Mouse (Mus musculus) 416B (cell line): ENCODE data around the gene Pik3ip1.

Source experiments
- DNase-seq: peaks from one replicate; pipeline ENCODE4 v3.0.0; 2011; ENCODE audit warnings: low read depth

The Pik3ip1 gene

DNA sequence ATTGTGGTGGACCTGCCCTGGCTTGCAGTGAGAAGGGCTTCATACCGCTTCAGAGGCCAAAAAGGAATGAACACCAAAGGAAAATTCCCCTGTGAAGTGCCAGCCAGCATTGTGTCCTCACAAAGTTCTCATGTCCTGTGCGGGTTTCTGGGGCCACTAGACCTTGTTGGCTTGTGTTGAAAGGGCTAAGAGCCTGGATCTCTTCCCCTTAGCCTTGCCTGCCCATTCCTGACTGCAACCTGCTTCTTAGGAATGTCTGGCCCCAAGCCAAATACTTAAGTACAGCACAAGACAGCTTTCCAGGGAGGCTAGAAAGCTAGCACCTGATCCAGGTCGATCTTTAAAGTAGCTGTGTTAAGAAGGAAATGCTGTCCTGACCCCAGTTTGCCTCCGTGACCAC lies 27.4 kb upstream of the Pik3ip1 start:
- no peak for DNase-seq

DNA sequence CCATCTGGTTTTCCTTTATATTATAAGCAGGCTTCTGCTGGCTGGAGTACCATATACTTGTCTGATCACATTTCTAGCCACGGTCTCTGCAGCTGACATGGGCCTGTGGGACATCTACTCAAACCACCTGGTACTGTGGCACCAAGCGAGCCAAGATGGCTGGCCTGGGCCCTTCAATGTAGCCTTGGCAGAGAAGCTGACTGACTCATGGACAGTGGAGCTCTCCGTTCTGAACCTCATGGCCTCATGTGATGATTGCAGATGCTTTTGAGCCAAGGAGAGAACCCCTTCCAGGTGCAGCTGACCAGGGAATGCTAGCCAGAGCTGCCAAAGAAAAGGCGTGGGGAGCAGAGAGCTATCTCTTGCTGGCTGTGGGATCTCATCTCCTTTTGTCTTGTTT lies 24.4 kb upstream of the Pik3ip1 start:
- DNase-seq = no peak

DNA sequence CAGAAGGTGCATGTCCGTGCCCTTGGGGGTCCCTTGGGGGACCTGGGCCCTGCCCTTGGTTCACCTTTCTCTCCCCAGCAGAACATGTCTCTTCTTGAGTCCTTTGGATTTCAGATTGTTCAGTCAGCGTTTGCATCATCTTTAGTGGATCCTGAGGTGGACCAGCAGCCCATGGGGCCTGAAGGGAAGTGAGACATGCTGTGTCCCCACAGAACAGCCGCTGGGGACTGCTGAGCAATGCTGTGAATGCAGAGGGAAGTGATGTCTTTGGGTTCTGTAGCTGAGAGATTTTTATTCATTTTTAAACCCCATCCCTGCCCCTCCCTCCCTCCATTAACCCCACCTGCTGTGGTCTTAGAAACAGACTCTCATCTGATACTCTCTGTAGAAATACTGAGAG lies 22.3 kb upstream of the Pik3ip1 start:
- DNase-seq = peak; percentile 35

DNA sequence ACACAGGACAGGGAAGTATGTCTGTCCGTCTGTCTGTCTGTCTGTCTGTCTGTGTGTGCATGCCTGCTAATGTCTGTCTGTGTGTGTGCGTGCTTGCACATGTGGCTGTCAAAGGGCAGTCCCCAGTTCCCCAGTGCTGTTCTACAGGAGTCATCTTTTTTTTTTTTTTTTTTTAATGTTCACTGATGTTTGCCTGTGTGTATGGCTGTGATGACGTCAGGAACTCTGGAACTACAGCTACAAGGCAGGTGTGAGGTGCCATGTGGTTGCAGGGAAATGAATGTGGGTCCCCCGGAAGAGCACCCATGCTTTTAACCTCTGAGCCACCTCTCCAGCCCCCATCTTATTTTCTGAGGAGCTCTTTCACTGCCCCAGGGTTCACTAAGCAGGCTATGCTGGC lies 20.3 kb upstream of the Pik3ip1 start:
- DNase-seq = no peak

DNA sequence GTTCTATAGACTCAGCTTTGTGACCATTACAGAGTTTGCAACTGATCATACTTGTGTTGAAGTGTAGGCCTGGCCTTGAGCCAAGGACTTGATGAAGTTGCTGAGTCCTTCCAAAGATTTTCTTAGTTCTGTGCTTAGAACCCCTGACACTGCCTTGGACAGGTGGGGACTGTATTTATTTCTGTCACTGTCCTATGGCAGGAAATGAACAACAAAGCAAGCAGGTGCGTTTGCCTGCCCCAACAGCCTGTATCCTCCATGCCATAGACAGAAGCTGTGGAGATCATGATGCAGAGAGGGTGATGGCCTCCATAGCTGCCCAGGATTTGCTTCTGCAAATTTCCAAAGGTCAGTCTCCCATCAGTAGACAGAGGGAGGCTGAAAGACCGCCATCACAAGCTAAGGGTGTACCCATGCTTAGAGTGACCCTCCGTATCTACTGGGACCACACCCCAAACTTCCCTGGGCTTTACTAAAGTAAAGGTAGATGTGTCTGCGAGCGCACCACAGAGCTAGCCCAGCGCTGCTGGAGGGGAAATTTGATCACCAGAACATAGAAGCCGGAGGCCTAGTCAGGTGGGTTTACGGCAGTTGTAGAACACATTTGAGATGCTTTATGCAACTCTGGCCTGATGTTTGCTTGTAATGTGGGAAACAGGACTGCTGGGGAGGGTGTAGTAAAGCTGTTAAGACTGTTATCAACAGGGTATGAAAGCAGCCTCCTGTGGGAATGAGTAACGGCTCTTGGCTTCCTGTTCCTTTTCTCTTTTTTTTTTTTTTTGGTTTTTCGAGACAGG lies 19.2 kb upstream of the Pik3ip1 start:
- DNase-seq = peak; percentile 90

DNA sequence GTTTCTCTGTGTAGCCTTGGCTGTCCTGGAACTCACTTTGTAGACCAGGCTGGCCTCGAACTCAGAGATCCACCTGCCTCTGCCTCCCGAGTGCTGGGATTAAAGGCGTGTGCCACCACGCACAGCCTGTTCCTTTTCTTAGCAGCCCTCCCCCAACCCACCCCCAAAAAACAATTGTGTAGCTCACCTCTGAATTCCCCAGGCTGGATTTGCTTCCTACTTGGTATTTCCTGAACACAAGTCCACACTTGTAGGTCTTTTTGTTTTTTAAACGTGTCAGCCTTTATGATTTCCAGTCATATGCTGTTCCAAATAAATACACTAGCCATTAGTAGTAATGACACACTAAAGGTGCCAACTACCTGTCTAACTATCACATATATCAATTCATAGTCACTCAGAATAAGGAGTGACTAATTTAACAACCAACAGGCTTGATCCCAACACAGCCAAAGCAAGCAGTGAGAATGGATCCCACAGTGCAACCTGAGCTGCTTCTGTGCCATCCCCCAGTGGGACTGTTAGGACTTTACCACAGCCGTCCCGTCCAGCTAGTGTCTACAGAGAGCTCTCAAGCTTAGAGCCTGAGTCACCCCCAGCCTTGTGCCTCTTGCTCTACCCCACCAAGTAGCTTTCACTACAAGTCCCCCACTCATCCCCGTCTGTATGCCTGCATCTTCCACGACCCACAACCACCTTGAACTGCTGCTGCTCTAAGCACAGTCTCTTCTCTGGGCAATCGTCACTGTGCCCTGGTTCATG lies 18.4 kb upstream of the Pik3ip1 start:
- peak; percentile 63 for DNase-seq

DNA sequence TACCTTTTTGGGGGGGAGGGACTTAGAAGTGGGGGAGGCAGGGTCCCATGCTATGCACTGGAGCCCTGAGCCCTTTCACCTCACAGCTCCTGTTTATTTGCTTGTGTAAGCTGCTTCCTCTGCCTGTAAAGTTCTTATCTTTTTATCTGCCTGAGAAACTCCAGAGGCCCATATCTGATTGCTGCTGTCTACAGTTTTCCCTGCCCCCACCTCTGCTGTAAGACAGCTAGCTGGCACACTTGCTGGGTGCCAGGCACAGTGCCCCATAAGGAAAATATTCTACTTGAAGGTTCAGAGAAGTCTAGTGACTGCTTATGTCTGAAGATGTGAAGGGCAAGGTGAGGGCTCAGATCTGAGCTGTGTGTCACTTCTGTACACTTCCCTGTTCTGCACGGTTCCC lies 16.9 kb upstream of the Pik3ip1 start:
- peak; percentile 65 for DNase-seq

DNA sequence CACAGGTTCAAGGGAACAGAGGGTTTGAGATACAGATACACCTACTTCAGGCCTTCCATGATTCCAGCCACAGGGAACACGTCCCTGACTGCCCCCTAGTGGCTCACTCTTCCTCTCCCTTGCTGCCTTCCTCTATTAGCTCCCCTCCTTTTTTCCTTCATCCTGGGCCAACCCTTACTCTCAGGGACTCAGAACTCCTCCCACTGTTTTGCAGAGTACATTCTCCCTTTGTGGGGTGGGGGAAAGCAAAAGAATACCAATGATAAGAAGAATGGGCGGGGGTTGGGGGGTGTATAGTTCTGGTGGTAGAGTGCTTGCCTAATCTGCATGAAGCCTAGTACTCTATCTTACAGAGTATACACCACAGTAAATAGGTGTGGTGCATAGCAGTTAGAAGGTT lies 16.1 kb upstream of the Pik3ip1 start:
- peak; percentile 69 for DNase-seq

DNA sequence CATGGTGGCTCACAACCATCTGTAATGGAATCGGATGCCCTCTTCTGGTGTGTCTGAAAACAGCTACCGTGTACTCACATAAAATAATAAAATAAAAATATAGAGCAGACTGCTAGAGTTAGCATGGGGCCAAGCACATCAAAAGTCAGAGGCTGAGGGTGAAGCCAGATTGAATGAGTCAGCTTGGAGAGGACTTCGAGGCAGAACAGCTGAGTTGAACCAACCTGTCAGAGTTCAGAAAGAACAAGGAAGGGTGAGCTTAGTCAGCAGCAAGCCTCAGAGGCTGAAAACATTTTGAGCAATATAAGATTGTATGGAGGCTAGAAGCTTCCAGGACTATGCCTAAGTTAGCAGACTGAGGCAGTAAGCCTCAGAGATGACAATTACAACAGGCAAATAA lies 11.9 kb upstream of the Pik3ip1 start:
- DNase-seq = peak; percentile 54

DNA sequence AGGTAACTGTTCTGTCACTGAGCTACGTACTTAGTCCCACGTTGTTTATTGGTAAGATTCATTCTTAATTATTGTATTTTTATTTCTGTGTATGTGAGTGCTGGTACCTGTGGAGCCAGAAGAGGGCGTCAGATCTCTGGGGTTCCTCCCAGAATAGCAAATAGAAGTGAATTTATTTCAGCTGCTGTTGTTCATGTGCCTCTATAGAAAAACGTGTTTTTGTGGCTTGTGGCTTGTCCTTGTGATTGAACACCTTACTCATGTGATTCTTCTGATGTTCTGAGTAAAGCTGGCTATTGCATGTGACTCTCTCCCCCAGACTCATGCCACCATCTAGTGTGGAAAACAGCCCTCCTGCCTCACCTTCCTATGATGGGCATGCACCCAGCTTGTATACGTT lies 1.9 kb upstream of the Pik3ip1 start:
- DNase-seq = peak; percentile 70

DNA sequence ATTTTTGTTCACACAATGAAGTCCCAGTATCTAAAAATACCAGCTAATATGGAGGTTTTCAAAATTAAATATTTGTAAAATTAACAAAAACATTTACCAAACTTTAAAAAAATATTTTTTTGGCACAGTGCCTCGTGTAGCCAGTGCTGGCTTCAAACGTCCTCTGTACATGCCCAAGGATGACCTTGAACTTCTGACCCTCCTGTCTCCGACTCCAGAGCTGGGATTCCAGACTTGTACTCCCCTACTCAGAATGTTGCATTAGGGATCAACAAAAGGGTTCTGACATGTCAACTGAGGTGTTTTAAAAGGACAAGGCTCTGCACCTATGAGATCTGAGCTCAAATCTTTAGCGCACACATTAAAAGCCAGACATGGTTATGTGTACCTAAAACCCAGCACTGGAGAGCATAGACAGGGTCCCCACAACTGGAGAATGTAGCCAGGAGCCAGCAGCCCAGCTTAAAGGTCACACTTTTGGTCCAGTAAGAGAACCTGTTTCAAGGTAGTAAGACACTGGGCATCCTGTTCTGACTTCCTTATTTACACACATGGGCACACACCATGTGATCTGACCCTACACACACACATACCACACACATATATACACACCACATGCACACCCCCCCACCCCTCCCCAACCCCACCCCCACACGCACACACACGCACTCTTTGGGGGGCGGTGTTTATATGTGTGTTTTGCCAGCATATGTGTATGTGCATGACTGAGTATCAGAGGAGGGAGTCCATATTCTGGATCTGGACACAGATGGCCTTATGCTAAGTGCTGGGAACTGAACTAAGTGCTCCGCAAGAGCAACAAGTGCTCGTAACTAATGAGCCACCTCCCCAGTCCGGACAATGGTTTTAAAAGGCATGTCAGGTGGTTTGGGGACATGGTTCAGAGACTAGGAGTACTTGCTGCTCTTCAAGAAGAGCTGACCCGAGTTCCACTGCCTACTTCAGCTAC lies 1.1 kb upstream of the Pik3ip1 start:
- peak; percentile 39 for DNase-seq

DNA sequence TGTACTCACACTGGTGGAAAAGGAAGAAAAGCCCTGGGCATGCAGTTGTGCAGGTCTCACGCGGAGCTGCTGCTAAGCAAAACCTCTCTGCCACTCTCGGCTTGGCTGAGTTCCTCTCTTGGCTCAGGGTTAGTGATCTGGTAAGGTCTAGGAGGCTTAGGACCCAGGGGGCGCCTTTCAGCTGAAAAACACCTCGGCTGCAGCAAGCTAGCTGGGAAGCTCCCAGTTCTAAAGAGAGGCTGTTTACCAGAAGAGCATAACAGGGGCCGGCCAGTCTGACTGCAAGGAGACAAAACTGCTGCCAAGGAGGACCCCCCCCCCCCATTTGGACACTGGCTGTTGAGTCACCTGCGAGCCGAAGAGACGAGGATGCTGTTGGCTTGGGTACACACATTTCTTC lies 365 bp downstream of the Pik3ip1 start:
- peak; percentile 93 for DNase-seq

DNA sequence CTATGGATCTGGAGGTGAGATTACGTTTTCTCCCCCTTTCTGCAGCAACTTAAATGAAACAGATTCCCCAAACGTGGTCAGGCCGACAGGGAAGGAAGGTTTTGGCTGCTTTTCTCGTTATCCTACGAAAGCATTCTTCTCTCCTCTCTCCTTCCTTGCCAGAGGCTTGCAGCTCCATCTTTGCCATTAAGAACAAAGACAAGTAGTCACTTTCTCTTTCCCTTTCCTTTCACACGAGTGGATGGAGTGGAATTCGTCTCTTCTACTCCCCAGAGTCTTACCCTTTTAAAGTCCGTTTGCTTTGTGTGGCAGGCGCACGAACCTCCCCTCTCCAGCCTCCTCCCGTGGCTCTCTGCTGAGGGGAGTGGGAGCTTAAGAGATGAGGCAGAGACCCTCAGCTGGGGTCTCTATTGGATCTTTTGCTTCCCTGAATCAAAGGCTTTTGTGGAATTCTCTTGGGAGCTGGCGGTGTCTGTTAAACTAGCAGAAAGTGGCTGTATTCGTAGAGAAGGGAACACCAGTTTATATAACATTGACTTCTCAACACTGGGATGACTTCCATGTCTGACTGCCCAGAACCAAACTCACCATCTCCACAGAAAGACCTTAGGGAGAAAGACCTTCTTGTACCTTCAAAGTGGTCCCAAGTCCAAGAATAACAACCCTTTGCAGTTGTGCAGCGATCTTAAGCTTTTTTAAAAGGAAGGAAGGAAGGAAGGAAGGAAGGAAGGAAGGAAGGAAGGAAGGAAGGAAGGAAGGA lies 970 bp downstream of the Pik3ip1 start:
- DNase-seq = no peak

DNA sequence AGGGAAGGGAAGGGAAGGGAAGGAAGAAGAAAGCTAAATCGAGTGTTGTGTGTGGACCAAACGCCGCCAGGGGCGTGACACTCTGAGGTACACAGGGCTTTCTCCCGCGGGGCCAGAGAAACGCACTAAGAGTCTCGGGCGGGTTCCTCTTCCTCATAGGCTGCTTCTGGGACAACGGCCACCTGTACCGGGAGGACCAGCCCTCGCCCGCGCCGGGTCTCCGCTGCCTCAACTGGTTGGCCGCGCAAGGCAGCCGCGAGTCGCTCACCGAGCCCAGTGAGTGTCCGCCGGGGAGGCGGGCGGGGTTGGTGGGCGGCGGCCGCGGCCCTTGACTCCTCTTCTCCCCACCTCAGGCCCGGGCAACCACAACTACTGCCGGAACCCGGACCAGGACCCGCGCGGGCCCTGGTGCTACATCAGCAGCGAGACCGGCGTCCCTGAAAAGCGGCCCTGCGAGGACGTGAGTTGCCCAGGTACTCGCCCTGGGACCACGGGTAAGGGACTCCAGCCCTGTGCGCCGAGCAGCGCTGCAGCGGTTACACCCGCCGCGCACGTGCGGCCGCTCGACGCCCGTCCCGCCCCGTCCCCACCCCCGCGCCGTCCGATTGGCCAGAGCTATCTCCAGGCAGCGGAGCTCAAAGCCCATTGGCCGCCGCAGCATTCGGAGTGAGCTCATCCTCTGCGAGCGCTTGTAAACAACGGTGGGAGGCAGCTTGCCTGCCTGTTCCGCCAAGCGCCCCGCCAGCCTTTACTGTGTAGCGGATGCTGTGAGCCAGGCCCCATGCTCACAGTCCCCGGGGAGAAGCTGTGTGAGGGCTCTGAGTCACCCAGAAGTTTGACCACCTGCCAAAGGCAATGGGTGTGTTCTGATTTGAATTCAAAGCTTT lies 1.8 kb downstream of the Pik3ip1 start:
- DNase-seq = peak; percentile 96

DNA sequence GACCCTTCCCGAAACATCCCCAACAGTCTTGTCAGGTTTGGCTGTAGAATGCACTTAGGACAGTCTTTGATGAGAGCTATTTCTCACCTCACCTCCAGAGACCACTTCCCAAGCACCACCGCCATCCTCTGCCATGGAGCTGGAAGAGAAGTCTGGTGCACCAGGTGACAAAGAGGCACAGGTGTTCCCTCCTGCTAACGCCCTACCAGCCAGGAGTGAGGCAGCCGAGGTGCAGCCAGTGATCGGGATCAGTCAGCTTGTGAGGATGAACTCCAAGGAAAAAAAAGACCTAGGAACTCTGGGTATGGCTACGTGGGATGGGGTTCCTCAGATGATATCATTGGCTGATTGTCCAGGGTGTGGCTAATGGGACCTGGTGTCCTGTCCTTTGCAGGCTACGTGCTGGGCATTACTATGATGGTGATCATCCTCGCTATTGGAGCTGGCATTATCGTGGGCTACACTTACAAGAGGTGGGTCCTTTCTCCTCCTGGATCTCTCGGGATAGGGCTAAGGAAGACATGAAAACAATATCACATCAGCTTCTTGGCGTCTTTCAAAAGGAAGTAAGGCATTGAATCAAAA lies 3.0 kb downstream of the Pik3ip1 start:
- DNase-seq = no peak

DNA sequence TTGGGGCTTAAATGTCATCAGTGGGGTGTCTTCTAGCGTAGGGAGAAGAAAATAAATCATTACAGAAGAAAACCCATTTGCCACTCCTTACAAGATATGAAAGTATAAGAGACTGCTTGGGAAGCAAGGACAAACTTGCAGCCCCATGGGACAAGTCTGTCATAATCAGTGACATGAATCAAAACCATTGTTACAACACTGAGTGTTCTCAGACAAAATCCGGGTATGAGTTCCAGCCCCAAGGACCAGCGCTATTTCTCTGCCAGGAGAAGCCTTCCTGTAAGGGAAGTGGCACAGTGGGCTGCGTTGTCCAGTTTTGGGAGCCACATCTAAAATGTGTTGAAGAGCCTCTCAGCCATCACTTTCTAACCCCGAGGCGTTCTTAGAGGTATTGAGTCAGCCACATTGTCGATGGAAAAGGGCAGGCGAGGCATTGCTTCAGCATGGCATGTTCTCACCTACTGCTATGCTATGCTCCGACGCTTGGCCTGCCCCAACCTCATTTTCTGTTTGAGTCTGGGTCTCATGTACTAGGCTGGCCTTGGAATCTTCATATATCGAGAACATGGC lies 4.0 kb downstream of the Pik3ip1 start:
- no peak for DNase-seq

DNA sequence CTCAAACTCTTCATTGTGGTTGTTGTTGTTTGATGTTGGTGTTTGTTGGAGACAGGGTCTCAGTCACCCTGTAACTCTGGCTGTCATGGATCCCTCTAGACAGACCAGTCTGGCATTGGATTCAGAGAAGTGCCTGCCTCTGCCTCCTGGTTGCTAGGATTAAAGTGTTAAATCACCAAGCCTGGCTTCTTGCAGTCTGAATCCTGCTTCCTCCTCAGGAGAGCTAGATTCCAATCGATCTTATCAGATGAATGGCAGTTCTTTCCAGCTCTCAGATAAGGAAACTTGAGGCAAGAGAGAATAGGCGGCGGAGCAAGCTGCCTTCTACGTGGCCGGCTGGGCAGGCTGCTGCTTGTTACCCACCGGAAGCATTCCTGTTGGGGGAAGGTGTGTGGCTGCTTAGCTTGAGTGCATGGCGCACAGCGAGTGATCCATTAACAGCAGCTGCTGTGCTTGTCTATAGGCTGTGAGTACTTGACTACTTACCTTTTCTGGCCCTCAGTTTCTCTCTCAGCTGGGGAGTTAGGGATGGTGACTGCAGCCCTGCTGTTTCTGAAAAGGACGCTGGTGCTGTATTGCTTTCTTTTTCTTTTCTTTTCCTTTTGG lies 4.6 kb downstream of the Pik3ip1 start:
- DNase-seq = peak; percentile 24

DNA sequence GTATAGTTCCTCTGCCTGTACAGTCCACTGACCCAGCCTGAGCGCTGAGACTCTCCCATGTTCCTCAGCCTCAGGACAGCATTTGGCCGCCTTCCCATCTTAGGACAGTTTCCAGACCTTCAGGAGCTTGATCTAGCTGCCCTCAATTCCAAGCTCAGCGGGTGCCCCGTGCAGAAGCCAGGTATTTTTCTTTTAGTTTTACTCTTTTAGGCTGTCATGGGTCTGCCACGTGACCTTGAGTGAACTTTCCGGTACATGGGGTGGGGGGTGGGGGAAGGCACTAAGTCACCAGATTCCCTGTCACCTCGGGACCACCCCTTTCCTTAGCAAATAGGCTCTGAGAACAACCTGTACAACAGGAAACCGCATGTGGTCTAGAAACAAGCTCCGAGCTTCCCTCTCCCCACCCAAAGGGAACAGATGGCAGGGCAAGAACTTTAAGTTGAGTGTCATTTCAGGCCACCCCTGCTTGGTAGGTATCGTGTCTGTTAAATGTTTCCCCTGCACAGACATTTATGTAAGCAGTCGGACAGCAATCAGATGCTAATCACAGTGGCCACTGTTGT lies 5.5 kb downstream of the Pik3ip1 start:
- DNase-seq = peak; percentile 99

DNA sequence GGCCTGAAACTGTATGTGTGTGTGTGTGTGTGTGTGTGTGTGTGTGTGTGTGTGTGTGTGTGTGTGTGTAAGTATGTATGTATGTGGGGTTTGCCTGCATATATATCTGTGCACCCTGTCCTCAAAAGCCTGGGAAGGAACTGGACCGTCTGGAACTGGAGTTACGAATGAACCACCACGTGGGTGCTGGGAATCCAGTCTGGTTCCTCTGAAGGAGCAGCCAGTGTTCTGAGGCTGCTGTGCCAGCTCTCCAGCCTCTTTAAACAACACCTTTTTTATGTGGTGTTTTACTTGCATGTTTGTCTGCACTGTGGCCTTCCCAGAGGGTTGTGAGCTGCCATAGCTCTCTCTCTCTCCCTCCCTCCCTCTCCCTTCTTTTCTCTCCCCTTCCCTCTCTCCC lies 6.4 kb downstream of the Pik3ip1 start:
- DNase-seq = no peak
